Mouse (Mus musculus): Measurements from ENCODE around the gene Nudcd3.

Nudcd3 gene

DNA sequence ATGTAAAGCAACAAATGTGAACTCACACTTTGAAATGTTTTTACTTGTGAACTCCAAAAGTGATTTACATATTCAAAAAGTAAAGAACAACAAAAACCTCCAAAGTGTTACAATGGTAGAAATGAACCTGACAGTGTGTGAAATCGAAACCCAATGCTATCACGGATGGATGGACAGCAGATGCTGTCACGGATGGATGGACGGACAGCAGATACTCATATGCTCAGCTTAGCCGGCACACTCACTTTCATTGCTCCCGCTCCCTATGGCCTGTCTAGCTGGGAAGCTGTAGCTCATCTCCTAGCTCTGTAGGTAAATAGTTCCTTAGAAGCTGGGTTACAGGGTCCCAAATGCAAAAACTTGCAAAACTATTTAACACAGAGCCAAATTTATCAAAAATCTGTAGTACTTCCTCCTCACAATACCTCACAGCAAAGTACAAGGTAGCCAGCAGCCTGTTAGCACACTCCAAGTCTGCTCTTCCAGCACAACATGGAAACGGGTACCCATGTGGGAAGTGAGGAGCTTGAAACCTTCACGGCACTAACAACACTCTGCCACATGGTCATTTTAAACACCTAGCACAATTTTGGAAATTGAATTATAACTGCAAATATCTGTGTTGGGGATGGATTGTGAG is 22.3 kb downstream of the Nudcd3 start:
- no peak for DNase-seq

DNA sequence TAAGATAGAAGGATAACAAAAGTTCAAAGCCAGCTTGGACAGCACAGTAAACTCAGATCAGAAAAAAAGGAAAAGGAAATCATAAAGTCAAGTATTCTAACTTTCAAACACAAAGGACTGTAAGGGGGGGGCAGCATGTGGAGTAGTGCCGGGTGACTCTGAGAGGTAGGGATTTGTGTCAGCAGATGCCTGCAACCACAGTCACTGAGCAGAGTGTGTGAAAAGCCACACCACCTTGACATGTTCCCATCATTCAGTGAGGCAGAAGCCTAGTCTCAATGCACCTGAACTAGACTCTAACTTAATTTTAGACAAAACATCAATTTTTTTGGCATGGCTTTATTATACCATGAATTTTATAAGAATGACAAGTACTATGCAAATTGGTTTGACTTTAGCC is 24.7 kb downstream of the Nudcd3 start:
- DNase-seq: no peak

DNA sequence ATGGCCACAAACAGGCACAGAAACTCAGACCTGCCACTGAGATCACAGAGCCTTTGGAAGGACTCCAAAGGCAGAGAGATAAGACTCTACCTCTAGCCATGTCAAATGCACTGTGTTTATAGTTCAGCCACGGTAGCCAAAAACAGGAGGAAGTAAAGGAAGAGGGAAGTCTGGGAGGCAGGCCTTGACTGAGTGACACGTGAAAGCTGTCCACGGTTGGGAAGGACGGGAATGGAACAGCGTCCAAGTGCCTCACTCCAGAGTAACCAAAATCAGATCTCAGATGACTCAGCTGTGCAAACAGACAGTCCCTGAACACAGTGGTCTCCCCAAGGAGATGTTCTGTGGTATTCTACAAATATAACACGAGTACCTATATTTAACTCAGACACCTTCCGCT is 25.5 kb downstream of the Nudcd3 start:
- peak; percentile 76 for DNase-seq

DNA sequence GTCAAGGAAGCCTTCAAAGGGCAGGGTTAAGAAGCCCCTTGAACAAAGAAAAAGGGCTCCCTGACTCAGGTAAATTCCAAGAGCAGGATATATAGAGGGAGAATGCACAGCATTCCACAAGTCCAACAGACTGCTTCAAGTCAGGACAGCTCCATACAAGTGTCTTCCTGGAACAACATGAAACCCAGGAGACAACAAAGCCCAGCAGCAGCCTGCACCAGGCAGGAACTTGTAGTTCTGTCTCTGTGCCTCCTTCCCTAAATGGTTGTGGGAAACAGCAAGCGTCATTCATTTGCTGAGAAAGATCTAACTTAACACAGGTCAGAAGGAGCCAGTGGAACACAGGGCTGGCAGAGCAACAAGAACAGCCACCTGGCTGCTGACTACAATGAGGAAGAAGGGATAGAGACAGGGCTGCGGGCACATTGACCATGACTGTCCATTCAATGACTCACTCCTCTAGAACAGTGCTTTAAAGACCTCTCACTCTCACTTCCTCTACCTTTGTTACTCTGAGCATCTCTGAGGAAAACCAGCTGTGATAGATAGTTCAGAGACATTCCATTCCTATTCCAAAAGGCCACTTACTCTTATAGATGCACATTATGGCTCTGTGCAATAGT is 31.1 kb downstream of the Nudcd3 start:
- DNase-seq: no peak

DNA sequence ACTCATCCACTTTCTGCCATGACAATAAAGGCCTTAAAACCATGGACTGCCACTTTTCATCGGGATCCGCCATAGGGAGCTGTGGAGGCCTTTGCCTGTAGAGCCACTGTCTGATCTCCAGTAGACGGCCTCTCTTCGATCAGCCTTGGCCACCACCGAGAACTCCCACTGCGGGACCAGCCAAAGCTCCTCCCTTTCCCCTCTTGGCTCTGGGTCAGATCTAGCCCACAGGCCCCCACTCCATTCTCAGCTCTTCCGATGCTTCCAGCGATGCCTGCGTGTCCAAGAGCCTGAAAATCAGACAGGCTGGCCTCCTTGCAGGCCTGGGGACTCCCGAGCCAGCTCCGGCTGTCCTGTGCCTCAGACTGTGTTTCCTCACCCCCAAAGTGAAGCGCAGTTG is 33.9 kb downstream of the Nudcd3 start:
- no peak for DNase-seq

DNA sequence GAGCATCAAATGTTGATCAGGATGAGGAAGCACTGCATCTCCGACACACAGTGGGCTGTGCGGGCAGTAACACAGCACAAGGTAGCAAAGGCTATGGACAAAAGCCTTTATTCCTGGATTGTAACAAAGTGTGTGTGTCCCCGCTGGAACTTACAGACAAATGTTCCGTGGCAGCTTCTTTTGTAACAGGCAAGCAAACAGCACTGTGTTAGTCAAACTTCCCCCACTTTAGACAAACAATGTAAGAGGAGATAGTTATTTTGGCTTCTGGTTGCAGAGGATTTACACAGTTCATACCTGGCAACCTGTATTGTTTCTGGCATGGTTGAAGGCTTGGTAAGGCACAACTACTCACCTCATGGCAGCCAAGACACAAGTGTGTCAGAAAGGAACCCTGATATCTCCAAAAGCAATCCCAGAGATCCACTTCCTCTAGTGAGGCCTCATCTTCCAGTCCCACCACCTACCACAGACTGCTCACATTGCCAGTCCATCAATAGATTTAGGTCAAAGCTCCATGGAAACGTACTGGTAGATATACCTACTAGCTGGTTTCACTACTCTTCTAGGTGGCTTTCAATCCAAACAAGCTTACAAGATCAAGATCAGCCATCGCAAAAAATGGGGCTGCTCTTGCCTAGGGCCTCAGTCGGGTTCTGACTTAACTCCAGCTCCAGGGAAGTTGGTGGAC is 34.7 kb downstream of the Nudcd3 start:
- no peak for DNase-seq

DNA sequence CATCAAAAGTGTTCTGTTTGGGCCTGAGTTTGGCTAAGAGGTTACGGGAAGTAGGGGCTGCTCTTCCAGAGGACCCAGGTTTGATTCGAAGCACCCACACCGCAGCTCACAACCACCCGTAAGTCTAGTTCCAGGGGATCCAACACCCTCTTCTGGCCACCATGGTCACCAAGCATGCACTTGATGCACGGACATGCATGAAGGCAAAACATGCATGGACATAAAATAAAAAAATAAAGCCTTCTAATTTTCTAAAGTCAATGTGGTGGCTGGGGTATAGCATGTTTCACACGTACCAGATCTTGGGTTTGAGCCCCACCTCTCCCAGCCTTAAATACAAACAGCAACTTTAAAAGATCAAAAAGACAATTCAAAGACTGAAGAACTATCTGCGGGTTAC is 35.4 kb downstream of the Nudcd3 start:
- DNase-seq: no peak

DNA sequence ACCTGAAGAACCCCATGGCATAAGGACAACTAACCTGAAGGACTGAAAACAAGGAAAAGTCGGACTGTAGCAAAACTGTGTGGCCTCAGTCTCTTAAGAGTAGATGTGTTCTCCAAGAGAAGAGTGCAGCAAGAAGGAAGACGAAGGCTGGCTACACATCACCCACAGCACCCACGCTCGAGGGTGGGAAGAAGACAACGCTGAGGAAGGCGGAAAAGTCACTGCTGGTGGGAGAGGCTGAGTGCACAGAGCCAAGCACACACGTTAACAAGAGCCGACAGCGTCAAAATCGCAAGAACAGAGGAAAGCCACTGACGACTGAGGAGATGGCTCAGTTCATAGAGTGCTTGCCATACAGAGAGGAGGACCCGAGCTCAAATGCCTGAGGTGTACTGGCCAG is 36.5 kb downstream of the Nudcd3 start:
- peak; percentile 70 for DNase-seq

DNA sequence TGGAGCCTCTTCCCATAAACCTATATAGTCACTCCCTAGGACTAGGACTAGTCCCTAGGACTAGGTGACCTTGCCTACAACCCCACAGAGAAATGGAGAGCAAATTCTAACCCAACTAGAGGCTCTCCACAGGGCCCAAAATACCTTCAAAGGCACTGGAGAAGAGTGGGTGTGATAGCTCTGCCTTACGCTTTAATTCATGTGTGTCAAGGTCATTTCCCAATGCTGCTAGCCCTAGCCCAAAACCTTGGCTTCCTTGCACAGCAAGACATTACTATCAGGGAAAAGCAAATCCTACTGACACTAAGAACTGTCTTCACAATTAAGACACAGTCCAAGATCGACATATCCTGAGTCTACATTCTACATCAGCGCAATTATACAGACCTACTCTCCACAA is 37.2 kb downstream of the Nudcd3 start:
- DNase-seq: no peak

DNA sequence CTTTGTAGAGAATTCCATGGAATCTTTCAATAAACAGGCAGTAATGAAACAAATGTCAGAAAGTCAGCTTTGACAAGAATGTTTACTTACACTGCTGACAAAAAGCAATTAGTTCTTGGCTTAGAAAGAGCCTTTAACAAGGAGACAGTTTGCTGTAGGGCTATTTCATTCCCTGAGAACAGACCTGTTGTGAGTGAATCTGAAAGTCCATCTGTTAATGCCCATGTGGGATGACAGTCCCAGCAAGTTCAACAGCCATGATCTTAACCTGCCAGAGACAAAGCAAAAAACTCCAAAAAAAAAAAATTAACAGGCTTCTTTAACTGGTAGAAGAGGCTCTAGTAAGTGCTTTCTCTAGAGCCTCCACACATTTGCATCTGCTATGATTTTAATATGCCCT is 38.7 kb downstream of the Nudcd3 start:
- DNase-seq: no peak

DNA sequence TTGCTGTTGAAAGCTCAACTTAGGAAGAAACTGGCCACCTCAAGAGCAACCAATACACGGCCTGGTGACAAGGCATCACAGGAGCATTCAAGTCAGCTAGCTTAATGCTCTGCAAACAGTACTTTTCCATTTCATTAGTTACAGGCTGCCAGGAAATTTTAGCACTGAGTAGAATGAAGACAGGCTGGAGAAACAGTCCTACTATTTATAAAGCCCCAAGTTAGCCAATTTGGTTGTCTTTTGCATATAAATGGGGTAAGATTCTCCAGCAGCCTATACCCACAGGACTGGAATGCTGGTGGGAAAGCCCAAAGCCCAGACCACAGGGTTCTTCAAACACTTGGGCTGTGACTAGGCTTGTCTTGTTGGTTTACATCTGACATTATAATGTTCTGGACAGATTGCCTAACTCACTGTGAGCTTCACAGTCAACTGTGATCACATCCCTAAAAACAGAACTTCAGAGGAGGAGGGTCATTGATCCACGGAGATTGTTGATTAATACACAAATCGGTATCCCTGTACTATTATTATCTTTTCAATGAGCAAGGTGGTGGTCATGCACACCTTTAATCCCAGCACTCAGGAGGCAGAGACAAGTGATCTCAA is 39.4 kb downstream of the Nudcd3 start:
- no peak for DNase-seq

DNA sequence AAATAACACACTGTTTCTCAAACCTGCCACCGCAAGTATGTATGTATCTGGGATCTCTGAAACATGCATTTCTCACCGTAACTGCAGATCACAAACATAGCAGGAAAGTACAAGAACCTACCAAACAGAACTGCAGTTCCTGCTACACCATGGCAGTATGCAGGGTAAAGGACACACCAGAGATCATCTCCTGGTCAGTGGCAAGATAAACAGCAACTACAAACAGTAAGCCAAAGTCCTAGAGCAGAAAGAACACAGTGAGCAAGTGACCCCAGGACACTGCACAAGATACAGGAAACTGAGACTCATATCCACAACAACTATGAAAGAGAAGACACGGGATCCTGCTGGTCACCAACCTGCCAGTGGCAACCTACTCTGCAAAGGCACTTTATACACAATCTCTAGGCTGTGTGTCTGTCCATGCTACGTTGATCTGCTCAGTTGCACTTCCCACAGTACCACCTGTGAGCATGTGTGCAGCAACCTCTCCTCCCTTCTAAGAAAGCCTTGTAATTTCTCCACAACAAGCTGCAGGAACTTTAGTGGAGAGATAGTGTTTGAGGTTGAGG is 40.4 kb downstream of the Nudcd3 start:
- DNase-seq: no peak

DNA sequence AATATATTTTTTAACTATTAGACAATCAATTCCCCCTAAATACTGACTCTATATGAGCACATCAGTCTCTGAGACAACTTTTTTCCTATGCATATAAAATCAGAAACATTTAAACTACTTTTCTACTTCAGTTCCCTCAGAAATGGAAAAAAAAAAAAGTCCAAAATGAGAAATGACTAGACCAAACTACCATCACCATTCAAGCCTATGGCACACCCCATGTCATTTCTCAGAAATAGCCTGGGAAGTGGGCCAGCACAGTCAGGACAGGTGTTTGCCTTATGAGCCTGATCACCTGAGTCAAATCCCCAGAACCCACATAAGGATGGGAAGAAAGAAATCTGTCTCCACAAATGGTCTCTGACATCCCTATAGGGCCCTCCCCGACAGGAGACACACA is 41.7 kb downstream of the Nudcd3 start:
- DNase-seq: no peak

DNA sequence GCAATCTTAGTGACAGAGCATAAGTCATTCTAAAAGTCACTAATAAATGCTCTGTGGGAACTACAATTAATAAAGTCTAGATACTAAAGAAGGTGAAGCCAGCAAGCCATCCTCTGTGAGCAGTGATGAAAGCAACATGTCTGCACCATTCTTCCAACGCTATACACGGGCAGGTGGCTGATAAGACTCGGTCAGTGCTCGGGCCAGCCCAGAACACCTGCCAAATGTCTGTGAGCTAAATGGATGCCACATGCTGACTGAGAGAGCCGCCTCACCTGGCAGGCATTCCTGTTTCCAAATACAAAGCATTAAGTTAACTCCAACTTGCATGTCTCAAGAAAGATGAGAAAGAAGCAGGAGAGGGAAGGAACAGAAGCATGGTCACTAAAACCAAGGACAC is 43.1 kb downstream of the Nudcd3 start:
- DNase-seq: no peak

DNA sequence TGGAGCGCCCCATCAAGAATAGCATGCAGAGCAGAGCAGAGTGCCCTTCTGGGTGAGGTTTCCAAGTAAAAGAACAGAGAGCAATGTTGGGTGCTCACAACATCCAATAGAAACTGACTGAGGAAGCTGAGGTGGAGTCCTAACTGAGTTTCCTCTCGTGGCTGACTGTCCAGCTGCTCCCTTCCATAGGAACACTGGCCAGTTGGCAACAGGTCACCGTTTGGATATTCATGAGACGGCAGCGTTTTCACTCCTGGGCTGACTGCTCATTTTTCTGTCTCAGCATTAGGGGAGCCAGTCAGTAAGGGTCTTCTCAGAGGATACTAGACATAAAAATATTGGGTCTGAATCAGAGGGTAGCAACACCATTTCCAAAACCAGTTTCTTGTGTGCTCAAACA is 43.6 kb downstream of the Nudcd3 start:
- no peak for DNase-seq

DNA sequence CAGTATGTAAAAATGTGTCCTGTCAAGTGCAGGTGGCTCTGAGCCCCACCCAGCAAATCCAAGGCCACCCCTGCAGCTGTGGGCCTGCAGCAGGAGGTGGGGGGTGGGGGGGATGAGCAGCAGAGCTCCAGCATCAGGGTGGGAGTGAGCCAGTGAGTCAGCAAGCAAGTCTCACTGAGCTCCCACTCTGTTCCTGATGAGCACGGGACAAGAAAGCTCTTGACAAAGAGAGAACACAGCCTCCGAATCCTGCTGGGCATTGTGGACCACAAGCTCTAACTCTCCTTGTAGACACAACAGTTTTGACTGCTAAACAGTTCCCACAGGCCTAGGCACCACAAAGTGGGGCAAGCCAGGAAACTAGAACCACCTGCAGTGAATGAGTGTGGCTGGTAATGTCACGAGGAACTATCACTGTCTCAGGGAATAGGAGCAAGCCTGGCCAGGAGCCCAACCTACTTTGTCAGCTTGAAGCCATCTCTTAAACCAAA is 46.0 kb downstream of the Nudcd3 start:
- DNase-seq: peak; percentile 79

DNA sequence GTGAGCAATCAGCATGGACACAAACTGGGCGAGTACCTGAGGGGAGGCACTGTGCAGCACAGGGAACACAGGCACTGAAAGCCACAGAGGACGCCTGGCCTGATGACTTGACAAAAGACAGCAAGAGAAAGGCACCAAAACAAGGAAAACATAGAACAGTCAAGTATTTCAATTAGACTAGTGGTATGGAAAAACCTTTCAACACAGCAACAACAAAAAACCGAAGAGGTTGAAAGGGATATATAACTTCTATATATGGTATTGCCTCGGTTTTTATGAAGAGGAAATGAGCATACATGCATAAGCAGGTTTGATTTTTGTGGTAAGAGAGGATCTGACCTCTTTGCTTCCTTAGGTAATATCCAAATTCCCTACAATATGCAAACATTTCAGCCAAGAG is 47.4 kb downstream of the Nudcd3 start:
- DNase-seq: no peak

DNA sequence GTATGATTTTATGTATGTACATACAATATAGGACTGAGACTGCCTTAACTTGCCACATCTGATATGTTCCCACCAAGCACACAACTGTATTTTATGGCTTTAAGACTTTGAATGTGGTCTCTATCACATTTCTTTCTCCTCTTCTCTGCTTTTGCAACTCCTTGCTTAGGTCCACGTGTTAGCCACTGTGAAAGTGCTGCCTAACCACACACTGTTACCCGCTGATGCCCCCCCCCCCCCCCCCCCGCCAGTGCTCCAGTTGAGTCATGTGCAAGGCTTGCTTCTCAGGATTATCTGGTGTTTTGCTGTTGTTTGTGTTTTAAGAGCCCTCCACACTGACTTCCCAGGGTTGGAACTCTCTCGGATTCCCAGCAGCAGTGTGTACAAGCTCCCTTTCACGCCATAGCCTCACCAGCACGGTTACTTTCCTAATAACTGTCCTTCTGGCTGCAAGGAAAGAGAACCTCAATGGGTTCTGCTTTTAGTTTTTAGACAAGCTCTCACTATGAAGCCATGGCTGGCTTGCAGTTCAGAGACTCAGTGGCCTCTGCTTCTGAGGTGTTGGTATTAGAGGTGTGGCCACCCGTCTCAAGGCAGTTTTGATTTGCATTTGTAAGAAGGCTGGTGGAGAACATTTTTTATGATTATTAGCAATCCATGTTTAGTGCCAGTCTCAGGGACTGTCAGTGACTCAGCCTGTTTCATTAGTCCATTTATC is 61.8 kb downstream of the Nudcd3 start:
- DNase-seq: no peak

DNA sequence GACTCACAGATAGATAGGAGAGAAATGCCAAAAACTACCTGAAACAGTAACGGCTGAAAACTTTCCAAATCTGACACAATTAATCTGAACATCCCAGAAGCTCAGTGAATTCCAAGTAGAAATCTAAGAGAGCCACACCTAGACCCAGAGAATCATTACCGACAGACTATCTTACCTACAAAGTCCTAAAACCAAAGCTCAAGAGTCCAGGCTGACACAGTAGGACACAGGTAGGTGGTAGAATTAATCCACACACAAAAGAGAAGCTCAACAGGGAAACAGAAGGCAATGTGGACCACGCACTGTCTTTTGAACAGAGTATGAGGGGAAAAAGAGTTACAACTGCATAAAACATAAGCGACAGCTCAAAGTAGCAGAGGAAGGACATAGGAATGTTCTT is 67.3 kb downstream of the Nudcd3 start:
- DNase-seq: no peak

DNA sequence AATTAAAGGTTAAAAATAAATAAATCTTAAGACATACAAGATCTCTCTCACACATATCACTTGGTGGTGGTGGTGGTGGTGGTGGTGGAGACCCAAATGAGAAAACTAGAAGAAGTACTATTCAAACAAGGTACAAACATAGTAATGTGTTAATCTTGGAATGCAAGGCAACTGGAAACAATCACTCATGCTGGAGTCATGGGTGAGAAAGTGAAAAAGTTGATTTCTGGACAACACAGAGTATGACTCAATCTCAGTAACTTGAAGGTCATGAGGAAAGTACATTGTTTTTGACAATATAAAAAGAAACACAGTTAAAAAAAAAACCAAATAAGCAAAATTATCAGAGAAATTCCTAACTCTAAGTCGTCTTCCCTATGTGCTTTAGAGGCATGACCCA is 69.6 kb downstream of the Nudcd3 start:
- DNase-seq: no peak

DNA sequence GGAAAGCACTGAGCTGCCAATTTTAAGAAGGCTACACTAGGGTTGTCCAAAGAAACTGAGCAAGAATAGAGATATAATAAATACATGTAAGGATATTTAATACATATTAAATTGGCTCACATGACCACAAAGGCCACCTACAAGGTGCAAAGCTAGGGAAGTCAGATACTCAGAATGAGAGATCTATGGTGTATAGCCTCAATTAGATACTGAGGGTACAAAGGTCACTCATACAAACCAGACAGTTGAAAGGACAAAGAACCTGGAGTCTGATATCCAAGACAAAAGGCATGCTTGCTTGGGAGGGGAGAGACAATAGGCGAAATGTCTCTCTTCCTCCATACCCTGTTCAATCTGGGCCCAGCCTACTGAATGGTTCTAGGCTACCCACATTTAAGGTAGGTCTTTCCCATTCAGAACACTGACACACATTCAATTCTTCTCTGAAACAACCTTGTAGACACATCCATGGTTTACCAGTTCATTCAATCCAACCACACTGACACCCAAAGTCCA is 76.6 kb downstream of the Nudcd3 start:
- no peak for DNase-seq

DNA sequence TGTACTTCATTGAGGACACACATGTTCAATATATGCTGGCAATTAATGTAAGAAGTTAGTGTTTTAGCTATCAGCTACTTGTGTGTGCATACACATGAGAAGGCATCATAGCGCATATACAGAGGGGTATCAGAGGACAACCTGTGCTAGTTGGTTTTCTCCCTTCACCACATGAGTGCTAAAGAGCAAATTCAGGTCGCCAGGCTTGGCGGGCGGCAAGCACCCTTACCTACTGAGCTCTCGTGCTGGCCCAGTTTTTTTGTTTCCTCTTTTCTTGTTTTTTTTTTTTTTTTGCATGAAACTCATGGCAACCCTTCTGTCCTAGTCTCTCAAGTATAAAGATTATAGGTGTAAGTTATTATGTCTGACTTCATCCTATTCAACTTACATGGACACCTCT is 77.6 kb downstream of the Nudcd3 start:
- no peak for DNase-seq

DNA sequence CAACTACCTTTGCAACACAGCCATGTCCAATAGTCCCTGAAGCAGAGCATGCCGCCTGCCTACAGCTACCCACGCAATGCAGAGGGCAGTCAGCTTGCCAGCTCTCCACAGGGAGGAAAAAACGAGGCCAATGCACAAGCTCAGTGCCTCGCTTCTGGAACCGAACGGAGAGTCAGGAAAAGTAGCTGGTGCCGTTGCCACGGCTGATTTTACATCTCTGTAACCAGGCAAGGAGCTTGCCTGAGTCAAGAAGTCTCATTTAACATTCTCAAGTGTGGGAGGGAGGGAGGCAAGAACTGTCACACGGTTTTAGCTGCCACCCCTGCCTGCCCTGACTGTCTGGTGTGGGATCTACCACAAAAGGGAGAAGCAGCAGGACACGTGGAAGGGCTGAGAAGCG is 79.6 kb downstream of the Nudcd3 start:
- peak; percentile 90 for DNase-seq
